Mouse (Mus musculus) spleen, embryonic (tissue): Measurements from ENCODE around the gene Fnbp1.

Experiments
- CTCF ChIA-PET: fragments of 350-600 bp; sonication (Branson Sonifier 250); formaldehyde crosslinking; loops from one replicate; lab custom pipeline; 2022; lab: Charles Lee

Fnbp1 gene

DNA sequence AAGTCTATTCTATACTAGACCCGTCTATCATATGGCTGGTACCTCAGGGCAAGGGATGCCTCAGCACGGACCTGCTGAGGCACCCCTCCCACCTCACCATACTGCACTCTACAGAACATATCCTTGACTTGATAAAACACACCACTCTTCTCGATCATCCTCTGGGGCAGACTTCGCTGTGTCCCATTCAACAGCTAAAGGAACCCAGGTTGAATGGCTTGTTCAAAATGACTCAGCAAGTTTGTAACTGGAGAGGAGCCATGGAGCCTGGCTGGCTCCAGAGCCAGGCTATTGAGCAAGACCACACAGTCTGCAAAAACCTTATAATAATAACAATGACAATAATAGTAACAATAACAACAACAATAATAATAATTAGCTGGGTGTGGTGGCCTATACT, 13.9 kb downstream of the Fnbp1 start:
- CTCF ChIA-PET, result no interaction called here

GRCm38 (mm10) chr2:31127219-31127618, 14.6 kb downstream of the Fnbp1 start:
- CTCF ChIA-PET, result no interaction called here

DNA sequence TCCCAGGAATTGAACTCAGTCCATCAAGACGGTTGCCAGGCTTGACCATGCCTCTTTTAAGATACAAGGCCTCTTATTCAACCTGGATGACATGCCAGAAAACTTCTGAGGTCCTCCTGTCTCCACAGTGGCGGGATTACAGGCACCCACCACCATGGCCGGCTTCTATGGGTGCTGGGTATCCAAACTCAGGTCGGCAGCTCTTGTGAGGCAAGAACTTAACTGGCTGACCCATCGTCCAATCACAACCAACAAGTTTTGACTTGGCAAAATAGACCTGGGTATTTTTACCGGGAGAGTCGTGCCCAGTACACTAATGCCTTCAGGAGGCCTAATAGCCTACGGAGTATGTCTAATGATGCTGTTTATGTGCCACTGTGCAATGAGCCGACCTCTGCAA, 15.8 kb downstream of the Fnbp1 start:
- CTCF ChIA-PET, result interaction anchor here (0.6 kb wide), 1 partner anchor 10 kb away, joined by 3 read pairs; no protein-coding TSS in a partner anchor

DNA sequence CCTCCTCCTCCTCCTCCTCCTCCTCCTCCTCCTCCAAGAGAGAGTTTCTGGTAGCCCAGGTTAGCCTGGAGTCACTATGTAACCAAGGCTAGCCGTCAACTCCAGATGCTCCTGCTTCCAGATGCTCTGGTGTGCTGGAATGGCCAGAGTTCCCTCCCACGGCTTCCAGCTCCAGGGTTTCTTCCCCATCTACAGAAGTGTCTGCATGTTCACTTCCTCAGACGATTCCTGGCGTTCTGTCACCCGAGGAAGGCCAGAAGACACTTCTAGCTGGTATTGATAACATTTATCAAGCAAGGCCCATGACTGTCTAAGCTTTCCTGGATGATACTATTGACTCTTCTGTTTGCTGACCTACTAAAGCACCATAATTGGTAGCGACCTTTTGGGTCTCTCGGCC, 16.7 kb downstream of the Fnbp1 start:
- CTCF ChIA-PET, result no interaction called here

DNA sequence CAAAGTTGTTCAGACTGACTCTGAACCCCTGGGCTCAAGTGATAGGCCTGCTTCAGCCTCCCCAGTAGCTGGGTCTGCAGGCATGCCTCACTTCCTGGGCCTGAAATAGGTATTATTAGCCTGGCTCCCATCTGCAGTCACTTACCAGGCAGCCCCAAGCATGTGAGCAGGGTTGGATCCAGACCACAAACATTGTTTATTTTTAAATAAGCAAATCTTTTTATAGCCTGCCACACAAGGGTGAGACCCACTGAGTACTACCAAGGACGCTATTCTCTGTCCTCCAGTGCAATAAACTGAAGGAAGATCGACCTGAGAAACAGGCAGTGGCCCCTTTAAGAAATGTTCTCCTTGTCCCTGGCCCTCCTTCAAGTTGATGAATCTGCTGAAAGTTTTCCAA, 17.1 kb downstream of the Fnbp1 start:
- CTCF ChIA-PET, result no interaction called here

- CTCF ChIA-PET, result no interaction called here
Observed at GRCm38 (mm10) chr2:31123493-31123892, 18.3 kb downstream of the Fnbp1 start.

DNA sequence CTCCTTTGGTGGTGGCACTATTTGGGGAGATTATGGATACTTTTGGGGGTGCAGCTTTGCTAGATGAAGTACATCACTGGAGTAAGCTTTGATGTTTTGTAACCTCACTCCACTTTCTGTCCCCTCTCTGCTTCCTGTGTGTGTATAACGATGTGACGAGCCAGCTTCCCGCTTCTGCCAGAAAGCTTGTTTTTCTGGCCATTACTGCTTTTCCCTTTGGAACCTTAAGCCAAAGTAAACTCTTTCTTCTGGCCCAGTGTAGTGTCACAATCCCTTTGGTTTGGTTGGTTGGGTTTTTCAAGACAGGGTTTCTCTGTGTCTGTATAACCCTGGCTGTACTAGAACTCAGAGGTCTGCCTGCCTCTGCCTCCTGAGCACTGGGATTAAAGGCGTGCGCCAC, 19.0 kb downstream of the Fnbp1 start:
- CTCF ChIA-PET, result interaction anchor here (0.7 kb wide), 1 partner anchor 704 kb away, joined by 3 read pairs; no protein-coding TSS in a partner anchor

- CTCF ChIA-PET, result no interaction called here
Observed at GRCm38 (mm10) chr2:31121131-31121693, 20.6 kb downstream of the Fnbp1 start.

DNA sequence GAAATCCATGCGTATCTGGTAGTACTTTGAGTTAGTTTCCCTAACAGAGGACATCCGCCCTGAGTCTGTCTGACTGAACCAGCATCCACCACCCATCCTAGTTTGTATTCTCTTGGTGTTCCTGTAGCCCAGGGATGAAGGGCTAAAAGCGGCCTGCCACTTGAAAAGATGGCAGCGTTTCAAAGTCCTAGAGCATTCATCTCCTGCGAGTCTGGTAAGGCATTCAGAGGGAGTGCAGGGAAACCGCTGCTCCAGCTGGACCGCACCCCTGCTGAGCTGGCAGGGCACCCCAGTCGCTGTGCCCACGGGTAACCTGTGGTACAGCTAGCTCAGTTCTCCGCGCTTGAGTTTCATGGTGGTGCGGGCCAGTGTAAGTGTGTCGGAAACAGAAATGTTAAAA, 22.0 kb downstream of the Fnbp1 start:
- CTCF ChIA-PET, result interaction anchor here (0.6 kb wide), 2 partner anchors 20 to 31 kb away, joined by 3 read pairs; no protein-coding TSS in a partner anchor

DNA sequence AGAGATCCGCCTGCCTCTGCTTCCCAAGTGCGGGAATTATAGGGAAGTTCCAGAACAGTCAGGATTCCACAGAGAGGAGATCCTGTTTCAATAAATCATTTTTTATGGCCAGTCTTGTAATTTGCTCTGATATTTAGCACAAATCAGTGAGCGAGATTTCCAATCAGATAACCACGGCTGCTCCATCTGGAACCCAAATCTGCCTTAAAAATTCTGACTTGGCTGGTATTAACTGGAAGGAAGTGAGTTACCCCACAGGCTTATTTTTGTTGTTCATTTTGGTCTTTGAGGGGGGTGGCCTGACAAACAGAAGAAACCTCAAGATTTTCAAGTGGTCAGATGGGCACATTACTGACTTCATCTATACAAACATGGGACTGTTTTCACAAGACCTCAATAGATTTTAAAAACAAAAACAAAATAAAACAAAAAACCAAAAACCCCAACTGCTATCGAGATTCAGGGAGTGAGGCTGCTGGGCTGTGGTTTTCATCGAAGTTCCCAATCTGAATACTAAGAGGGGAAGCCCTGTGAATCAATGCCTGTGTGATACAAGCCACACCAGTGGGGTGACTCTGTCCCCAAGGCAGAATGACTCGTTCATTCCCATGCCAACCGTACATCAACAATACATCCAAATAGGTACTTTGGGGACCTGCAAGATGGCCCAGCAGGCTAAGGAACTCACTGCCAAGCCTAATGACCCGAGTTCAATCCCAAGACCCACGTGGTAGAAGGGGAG, 23.0 kb downstream of the Fnbp1 start:
- CTCF ChIA-PET, result interaction anchor here (0.6 to 0.8 kb wide), 3 partner anchors 21 to 34 kb away, joined by 3 read pairs; no protein-coding TSS in a partner anchor

- CTCF ChIA-PET, result interaction anchor here (0.8 kb wide), 1 partner anchor 34 kb away, joined by 3 read pairs; no protein-coding TSS in a partner anchor
Observed at GRCm38 (mm10) chr2:31118211-31118610, 23.6 kb downstream of the Fnbp1 start.

- CTCF ChIA-PET, result interaction anchor here (0.6 to 0.8 kb wide), 2 partner anchors 10 to 34 kb away, joined by 3 to 6 read pairs; no protein-coding TSS in a partner anchor
Observed at GRCm38 (mm10) chr2:31115943-31116731, 25.7 kb downstream of the Fnbp1 start.

GRCm38 (mm10) chr2:31115091-31115942, 26.5 kb downstream of the Fnbp1 start:
- CTCF ChIA-PET, result no interaction called here

DNA sequence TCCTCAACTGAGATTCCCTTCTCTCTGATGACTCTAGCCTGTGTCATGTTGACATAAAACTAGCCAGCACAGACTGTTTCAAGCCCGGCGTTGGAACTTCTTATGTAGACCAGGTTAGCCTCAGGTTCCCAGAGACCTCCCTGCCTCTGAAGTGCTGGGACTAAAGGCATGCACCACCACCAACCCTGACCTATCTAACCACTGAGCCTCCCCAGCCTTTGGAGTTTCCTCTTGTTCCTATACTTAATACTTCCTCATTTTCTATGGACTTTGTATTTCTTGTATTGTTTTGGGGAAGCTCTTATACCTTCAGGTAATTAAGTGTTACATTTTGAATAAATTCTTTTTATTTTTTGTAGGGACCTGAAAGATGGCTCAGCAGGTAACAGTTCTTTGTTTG, 27.6 kb downstream of the Fnbp1 start:
- CTCF ChIA-PET, result interaction anchor here (1.0 kb wide), 1 partner anchor 30 kb away, joined by 3 read pairs; no protein-coding TSS in a partner anchor

GRCm38 (mm10) chr2:31111685-31112084, 30.1 kb downstream of the Fnbp1 start:
- CTCF ChIA-PET, result interaction anchor here (0.6 to 1.0 kb wide), 2 partner anchors 9 to 1923 kb away, joined by 4 to 10 read pairs; no protein-coding TSS in a partner anchor

- CTCF ChIA-PET, result interaction anchor here (0.7 kb wide), 1 partner anchor 17 kb away, joined by 4 read pairs; no protein-coding TSS in a partner anchor
Observed at GRCm38 (mm10) chr2:31109960-31110548, 31.8 kb downstream of the Fnbp1 start.

DNA sequence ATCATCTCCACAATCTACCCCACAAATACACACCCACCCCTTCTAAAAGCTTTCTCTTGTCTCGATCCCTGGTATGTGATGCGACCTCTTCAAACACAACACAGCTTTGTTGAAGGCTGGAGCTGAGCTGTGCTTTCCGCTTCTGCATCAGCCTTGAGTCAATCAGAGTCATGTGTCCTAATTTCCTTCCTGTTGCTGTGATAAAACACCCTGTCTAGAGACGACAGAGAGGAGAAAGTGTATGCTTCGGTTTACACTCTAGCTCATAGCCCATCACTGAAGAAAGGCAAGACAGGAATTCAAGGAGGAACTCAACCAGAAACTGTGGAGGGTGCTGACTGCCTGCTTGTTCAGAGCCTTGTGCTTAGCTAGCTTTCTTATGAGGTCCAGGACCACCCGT, 33.6 kb downstream of the Fnbp1 start:
- CTCF ChIA-PET, result interaction anchor here (0.9 kb wide), 1 partner anchor 9 kb away, joined by 4 read pairs; no protein-coding TSS in a partner anchor

GRCm38 (mm10) chr2:31106621-31107320, 35.0 kb downstream of the Fnbp1 start:
- CTCF ChIA-PET, result interaction anchor here (1.0 kb wide), 1 partner anchor 17 kb away, joined by 3 read pairs; no protein-coding TSS in a partner anchor

DNA sequence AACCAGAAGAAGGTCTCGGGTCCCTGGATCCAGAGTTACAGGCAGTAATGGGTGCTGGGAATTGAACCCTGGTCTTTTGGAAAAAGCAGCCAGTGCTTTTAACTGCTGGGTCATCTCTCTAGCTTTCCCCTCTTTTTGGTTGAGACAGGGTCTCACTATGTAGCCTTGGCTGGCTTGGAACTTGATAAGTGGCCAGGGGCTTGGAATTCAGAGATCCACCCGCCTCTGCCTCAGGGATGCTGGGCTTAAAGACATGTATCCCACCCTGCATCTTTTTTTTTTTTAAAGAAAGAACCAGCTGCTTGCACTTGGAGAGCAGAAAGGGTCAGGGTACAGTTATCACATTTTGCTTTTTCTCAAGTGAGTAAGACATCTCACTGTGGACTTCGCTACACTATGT, 35.8 kb downstream of the Fnbp1 start:
- CTCF ChIA-PET, result interaction anchor here (1.0 kb wide), 1 partner anchor 16 kb away, joined by 3 read pairs; no protein-coding TSS in a partner anchor
